Mouse (Mus musculus): ENCODE measurements around the gene Hectd1. TPM values are rescaled to one million over a fixed set of nuclear protein-coding genes. Genes with fewer than 3 reads are reported as not detected.

Hectd1 gene
- polyA plus RNA-seq, 1 experiment from 2014 or later: 51.6 TPM

DNA sequence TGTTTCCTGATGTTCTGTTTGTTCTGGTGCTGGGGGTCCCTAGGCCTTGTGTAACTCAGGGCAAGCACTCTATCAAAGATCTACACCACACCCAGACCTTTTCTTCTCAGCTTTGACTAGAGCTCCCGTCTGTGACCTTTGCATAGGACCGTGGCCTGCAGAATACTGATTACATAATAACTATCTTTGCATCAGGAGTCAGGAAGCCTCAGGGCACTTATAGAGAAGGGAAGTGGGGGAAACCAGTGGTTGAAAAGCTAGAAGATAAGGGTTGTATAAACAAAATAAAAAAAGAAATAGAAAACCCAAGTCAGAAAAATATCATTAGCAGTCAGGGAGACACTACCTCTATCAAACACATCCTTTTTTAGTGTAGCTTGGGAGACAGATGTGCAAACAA lies 20.6 kb upstream of the Hectd1 start:
- Histone ChIP-seq H3K27me3 (ENCODE audit: control insufficient read depth, insufficient read depth, low read length) (no peaks in the 10 kb centered on the region), H3K36me3 (ENCODE audit: control insufficient read depth, insufficient read depth, low read length) (no peaks in the 10 kb centered on the region), H3K4me2 (replicated peaks; ENCODE audit: low read depth, low read length) (no peak overlapping the region), H3K9ac (ENCODE audit: low read depth, low read length) (no peak overlapping the region), H3K27ac (ENCODE audit: low read depth, low read length) (no peak overlapping the region), H3K4me1 (ENCODE audit: control insufficient read depth, insufficient read depth, low read length) (no peaks in the 10 kb centered on the region), H3K4me3 (ENCODE audit: low read length) (no peak overlapping the region), H3K9me3 (ENCODE audit: control insufficient read depth, low read length) (no peaks in the 10 kb centered on the region)
- WGBS: 78% methylated on average over 2 of the region's 2 CpGs
- ATAC-seq (ENCODE audit: low FRiP score, low TSS enrichment): no peak

DNA sequence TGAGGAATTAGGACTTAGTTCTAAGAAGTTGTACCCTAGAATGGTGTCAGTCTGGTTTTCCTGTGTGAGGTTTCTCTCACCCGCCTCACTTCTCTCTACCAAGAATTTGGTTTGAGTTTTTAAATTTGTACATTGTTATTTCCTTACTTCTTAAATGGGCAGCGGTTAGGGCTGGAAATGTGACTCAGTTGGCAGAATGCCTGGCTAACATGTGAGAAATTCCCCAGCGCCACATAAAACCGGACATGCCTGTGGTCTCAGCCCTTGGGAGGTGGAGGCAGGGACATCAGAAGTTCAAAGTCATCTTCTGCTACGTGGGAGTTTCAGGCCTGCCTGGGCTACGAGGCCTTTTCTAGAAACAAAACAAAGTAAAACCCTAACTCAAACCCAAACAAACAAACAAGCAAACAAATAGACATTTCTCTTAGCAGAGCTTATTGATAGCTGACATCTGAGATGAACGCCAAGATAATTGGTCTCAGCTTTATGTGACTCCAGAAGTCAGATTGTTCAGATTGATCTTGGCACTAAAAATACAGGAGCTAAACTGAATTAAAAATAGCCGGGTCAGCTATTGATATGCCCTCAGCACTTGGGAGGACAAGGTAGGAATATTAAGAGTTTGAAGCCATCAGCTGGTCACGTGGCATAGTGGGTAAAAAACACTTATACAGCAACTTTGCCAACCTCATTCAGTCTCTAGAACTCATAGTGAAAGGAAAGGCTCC lies 18.8 kb upstream of the Hectd1 start:
- no peak overlapping the region for H3K9ac ChIP-seq (ENCODE audit: low read depth, low read length)
- H3K4me3 ChIP-seq (ENCODE audit: low read length): no peak overlapping the region
- 0 out of 2 replicates have a peak, but pooled peaks cover 9% of the 10 kb centered on the region for H3K4me1 ChIP-seq (ENCODE audit: control insufficient read depth, insufficient read depth, low read length)
- 77% methylated on average over 9 of the region's 9 CpGs for WGBS
- no peaks in the 10 kb centered on the region for H3K27me3 ChIP-seq (ENCODE audit: control insufficient read depth, insufficient read depth, low read length)
- no peak for ATAC-seq (ENCODE audit: low FRiP score, low TSS enrichment)
- H3K36me3 ChIP-seq (ENCODE audit: control insufficient read depth, insufficient read depth, low read length): no peaks in the 10 kb centered on the region
- H3K9me3 ChIP-seq (ENCODE audit: control insufficient read depth, low read length): no peaks in the 10 kb centered on the region
- H3K4me2 ChIP-seq (replicated peaks; ENCODE audit: low read depth, low read length): no peak overlapping the region
- H3K27ac ChIP-seq (ENCODE audit: low read depth, low read length): no peak overlapping the region

DNA sequence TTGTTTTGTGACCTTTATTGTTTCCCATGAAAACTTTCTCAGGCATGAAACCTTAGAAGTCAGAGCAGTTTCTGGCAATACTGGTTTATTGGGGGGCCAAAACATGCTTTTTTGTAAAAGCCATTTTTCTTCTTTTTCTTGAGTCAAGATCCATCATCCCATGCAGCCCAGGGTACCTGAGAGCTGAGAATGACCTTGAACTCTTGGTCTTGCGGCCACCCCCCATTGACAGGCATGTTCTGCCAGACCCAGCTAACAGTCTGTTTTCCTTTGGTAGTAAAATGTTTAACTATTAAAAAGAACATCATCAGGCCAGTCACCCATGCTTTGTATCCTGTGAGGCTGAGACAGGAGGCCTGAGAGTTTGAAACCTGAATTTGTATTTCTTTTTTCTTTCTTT lies 15.9 kb upstream of the Hectd1 start:
- Histone ChIP-seq H3K27me3 (ENCODE audit: control insufficient read depth, insufficient read depth, low read length) (no peaks in the 10 kb centered on the region), H3K27ac (ENCODE audit: low read depth, low read length) (no peak overlapping the region), H3K4me3 (ENCODE audit: low read length) (peak overlapping the region; percentile 58), H3K9ac (ENCODE audit: low read depth, low read length) (no peak overlapping the region), H3K36me3 (ENCODE audit: control insufficient read depth, insufficient read depth, low read length) (no peaks in the 10 kb centered on the region), H3K4me2 (replicated peaks; ENCODE audit: low read depth, low read length) (peak overlapping the region; percentile 59; the same call in 1 of the 2 replicates), H3K9me3 (ENCODE audit: control insufficient read depth, low read length) (no peaks in the 10 kb centered on the region), H3K4me1 (ENCODE audit: control insufficient read depth, insufficient read depth, low read length) (0 out of 2 replicates have a peak, but pooled peaks cover 9% of the 10 kb centered on the region)
- ATAC-seq (ENCODE audit: low FRiP score, low TSS enrichment): peak; percentile 41; the same call in 1 of the 2 replicates
- 33% methylated on average over 1 of the region's 1 CpGs for whole genome bisulfite sequencing

DNA sequence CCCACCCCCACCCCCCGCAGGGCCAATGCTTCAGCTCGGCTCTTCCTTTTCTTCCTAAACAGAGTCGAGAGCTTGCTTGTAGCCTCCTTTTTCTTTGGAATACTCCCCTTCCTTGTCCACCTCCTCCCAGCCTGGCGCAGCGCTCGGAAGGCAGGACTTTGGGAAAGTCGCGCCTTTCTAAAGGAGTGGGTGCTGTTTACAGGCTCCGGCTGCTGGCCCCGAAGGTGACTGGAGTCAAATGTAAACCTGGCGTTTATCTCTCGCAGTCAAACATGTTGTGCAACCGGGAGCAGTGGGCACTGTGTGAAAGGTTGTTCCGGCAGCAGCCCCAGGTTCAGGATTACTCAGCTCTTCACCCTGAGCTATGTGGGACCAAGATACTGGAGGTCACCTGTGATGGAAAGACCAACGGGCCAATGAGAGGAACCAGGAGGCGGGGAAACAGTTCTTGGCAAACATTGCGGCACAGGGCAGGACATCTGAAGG lies 15.5 kb upstream of the Hectd1 start:
- Histone ChIP-seq H3K27me3 (ENCODE audit: control insufficient read depth, insufficient read depth, low read length) (no peaks in the 10 kb centered on the region), H3K9me3 (ENCODE audit: control insufficient read depth, low read length) (no peaks in the 10 kb centered on the region), H3K27ac (ENCODE audit: low read depth, low read length) (peak overlapping the region; percentile 77), H3K4me2 (replicated peaks; ENCODE audit: low read depth, low read length) (peak overlapping the region; percentile 59), H3K4me1 (ENCODE audit: control insufficient read depth, insufficient read depth, low read length) (0 out of 2 replicates have a peak, but pooled peaks cover 9% of the 10 kb centered on the region), H3K4me3 (ENCODE audit: low read length) (peak overlapping the region; percentile 58), H3K36me3 (ENCODE audit: control insufficient read depth, insufficient read depth, low read length) (no peaks in the 10 kb centered on the region), H3K9ac (ENCODE audit: low read depth, low read length) (peak overlapping the region; percentile 64)
- WGBS: 1% methylated on average over 17 of the region's 17 CpGs
- peak; percentile 99 for ATAC-seq (ENCODE audit: low FRiP score, low TSS enrichment)

DNA sequence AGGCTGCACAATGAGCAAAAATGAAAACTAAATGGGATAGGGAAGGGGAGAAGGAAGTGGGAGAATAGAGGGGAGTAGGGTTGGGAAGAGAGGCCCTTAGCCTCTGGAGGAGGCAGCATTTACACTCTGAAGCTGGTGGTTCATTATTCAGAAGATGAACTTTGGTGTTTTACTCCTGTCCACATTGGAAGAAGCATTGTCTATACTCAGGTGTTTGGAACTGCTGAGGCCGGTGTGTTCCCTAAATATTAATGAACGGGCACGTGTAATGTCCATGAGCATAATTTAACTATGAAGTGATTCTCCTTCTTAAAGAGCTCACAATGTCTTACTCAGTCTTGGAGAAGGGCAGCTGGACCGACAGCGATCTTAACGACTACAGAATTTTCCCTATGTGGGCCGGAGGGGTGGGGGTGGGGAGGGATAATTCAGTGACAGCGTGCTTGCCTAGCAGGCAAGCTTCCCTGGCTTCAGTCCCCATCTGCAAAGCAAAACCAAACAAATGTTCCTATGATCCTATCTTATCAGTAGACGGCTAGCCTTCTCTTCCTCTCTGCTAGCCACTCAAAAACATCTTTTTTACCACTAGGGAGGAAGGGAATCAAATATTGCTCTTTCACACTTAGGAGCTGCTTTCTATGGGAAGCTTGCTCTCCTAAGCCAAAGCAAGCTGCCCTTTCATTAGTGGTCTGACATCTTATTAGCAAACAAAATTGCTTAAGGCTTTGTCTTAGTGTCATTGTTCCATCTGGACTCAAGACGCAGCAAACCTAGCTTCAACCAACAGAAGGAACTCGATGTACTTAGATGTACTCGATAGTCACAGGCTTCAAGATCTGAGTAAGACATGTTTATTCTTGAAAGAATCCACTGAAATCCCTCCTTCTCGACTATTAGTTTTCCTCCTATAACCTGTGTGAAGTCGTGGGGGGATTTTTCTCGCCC lies 14.5 kb upstream of the Hectd1 start:
- no peak for ATAC-seq (ENCODE audit: low FRiP score, low TSS enrichment)

DNA sequence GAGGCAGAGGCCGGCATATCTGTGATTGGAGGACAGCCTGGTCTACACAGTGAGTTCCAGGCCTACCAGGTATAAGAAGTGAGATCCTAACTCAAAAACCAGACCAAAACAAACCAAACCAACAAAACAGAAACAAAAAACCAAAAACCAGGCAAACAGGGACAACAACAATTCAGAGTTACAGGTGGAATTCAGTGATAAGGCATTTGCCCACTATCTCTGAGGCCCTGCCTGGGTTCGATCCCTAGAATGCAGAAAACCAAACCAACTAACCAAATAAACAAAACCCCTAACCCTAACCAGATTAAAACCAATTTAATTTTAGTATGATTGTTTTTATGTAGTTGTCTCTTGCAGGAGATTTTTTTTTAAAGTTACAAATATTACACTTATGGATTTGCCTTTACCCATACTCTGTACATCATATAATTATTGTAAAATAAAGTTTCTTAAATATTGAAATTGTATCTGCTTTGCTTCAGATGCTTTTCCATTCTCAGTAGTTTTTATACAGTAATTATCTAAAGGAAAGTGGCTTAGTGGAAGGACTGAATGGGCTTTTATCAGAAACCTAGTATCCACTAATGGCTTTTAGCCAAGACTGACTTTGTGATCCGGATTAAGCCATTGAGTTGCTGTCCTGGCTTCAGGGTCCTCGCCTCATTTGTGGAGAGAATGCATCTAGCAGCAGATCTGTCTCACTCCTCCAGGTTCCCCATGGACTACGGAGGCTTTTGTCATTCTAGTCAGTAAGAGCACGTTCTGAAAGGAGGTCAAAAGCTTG lies 12.9 kb upstream of the Hectd1 start:
- no peak for ATAC-seq (ENCODE audit: low FRiP score, low TSS enrichment)
- Histone ChIP-seq H3K27ac (ENCODE audit: low read depth, low read length) (no peak overlapping the region), H3K4me1 (ENCODE audit: control insufficient read depth, insufficient read depth, low read length) (0 out of 2 replicates have a peak, but pooled peaks cover 9% of the 10 kb centered on the region), H3K36me3 (ENCODE audit: control insufficient read depth, insufficient read depth, low read length) (no peaks in the 10 kb centered on the region), H3K4me3 (ENCODE audit: low read length) (no peak overlapping the region), H3K4me2 (replicated peaks; ENCODE audit: low read depth, low read length) (no peak overlapping the region), H3K27me3 (ENCODE audit: control insufficient read depth, insufficient read depth, low read length) (no peaks in the 10 kb centered on the region), H3K9ac (ENCODE audit: low read depth, low read length) (no peak overlapping the region), H3K9me3 (ENCODE audit: control insufficient read depth, low read length) (no peaks in the 10 kb centered on the region)
- WGBS: 72% methylated on average over 6 of the region's 6 CpGs

More for the DNA sequence above, 14.5 kb upstream of the Hectd1 start:
- Histone ChIP-seq H3K4me3 (ENCODE audit: low read length) (peak overlapping the region; percentile 58; the same call in 1 of the 2 replicates), H3K9me3 (ENCODE audit: control insufficient read depth, low read length) (no peaks in the 10 kb centered on the region), H3K36me3 (ENCODE audit: control insufficient read depth, insufficient read depth, low read length) (no peaks in the 10 kb centered on the region), H3K4me2 (replicated peaks; ENCODE audit: low read depth, low read length) (peak overlapping the region; percentile 59), H3K4me1 (ENCODE audit: control insufficient read depth, insufficient read depth, low read length) (0 out of 2 replicates have a peak, but pooled peaks cover 9% of the 10 kb centered on the region), H3K27ac (ENCODE audit: low read depth, low read length) (no peak overlapping the region), H3K27me3 (ENCODE audit: control insufficient read depth, insufficient read depth, low read length) (no peaks in the 10 kb centered on the region), H3K9ac (ENCODE audit: low read depth, low read length) (peak overlapping the region; percentile 64; the same call in 1 of the 2 replicates)
- 43% methylated on average over 15 of the region's 15 CpGs for WGBS

DNA sequence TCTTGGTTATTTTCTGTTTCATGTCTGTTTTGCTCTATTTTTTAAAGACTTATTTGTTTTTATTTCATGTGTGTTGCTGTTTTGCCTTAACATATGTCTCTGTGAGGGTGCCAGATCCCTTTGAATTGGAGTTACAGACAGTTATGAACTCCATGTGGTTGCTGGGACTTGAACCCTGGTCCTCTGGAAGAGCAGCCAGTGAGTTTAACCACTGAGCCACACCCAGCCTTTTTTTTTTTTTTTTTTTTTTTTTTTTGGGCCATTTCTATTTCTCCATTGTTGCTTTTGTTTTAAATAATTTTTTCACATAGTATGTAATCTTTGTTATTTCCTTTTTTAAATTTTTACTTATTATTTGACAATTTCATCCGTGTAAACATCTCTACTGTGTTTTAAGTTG lies 10.5 kb upstream of the Hectd1 start:
- no peaks in the 10 kb centered on the region for H3K36me3 ChIP-seq (ENCODE audit: control insufficient read depth, insufficient read depth, low read length)
- H3K4me1 ChIP-seq (ENCODE audit: control insufficient read depth, insufficient read depth, low read length): 0 out of 2 replicates have a peak, but pooled peaks cover 9% of the 10 kb centered on the region
- ATAC-seq (ENCODE audit: low FRiP score, low TSS enrichment): no peak
- 89% methylated on average over 1 of the region's 1 CpGs for WGBS
- no peak overlapping the region for H3K4me3 ChIP-seq (ENCODE audit: low read length)
- no peaks in the 10 kb centered on the region for H3K27me3 ChIP-seq (ENCODE audit: control insufficient read depth, insufficient read depth, low read length)
- no peak overlapping the region for H3K4me2 ChIP-seq (replicated peaks; ENCODE audit: low read depth, low read length)
- no peak overlapping the region for H3K9ac ChIP-seq (ENCODE audit: low read depth, low read length)
- no peak overlapping the region for H3K27ac ChIP-seq (ENCODE audit: low read depth, low read length)
- no peaks in the 10 kb centered on the region for H3K9me3 ChIP-seq (ENCODE audit: control insufficient read depth, low read length)

DNA sequence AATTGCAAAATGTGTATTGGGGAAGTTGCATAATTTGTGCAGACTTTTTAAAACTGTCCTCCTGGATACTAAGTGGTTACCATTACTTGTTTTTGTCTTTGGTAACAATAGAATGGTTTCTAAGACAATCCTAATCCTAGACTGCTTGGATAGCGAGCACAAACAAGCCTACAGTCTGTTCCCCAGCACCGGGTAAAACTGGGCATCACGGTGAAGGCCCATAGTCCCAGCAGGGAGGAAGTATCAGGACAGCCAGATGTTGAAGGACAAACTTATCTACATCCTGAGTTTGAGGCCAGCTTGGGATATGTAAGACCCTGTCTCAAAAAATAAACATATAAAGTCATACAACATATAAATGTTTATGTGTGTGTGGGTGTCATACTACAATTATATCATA lies 5.9 kb upstream of the Hectd1 start:
- WGBS: 69% methylated on average over 3 of the region's 3 CpGs
- Histone ChIP-seq H3K27ac (ENCODE audit: low read depth, low read length) (no peak overlapping the region), H3K36me3 (ENCODE audit: control insufficient read depth, insufficient read depth, low read length) (no peaks in the 10 kb centered on the region), H3K4me1 (ENCODE audit: control insufficient read depth, insufficient read depth, low read length) (no peaks in the 10 kb centered on the region), H3K9ac (ENCODE audit: low read depth, low read length) (no peak overlapping the region), H3K4me3 (ENCODE audit: low read length) (no peak overlapping the region), H3K9me3 (ENCODE audit: control insufficient read depth, low read length) (no peaks in the 10 kb centered on the region), H3K27me3 (ENCODE audit: control insufficient read depth, insufficient read depth, low read length) (no peaks in the 10 kb centered on the region), H3K4me2 (replicated peaks; ENCODE audit: low read depth, low read length) (no peak overlapping the region)
- no peak for ATAC-seq (ENCODE audit: low FRiP score, low TSS enrichment)
